Mouse (Mus musculus) left cerebral cortex, adult 18-20 months (tissue): ENCODE data around the gene Itga9. TPM values are rescaled to one million over a fixed set of nuclear protein-coding genes. Genes with fewer than 3 reads are reported as not detected.

Experiments used
- DNase-seq, 2 experiments: peaks; one replicate each; pipeline ENCODE4 v3.0.0; 2021 to 2022; ENCODE audit warnings: low spot score in 2 of 2, mixed read lengths in 1 of 2
- total RNA-seq, 2 experiments: library from RNA; stranded (reverse); gene quantifications; 2 replicates each; pipeline ENCODE4 v1.2.3; 2021

Itga9 gene
- total RNA-seq, 2 experiments from 2014 or later, result 5.6 to 7.5 TPM

- no peak for DNase-seq
Measured at GRCm38 (mm10) chr9:118763646-118764045, 157.2 kb downstream of the Itga9 start.

- no peak for DNase-seq
Measured at GRCm38 (mm10) chr9:118765059-118765458, 158.6 kb downstream of the Itga9 start.

GRCm38 (mm10) chr9:118767008-118767407 lies 160.5 kb downstream of the Itga9 start:
- no peak for DNase-seq

GRCm38 (mm10) chr9:118768596-118768995 lies 162.1 kb downstream of the Itga9 start:
- no peak for DNase-seq

- no peak for DNase-seq
Measured at GRCm38 (mm10) chr9:118770366-118770765, 163.9 kb downstream of the Itga9 start.

GRCm38 (mm10) chr9:118774676-118775075 lies 168.2 kb downstream of the Itga9 start:
- DNase-seq, result no peak

GRCm38 (mm10) chr9:118776880-118777438 lies 170.5 kb downstream of the Itga9 start:
- no peak for DNase-seq

- DNase-seq, result no peak
Measured at GRCm38 (mm10) chr9:118778596-118778995, 172.1 kb downstream of the Itga9 start.

- DNase-seq, result no peak
Measured at GRCm38 (mm10) chr9:118784621-118785020, 178.1 kb downstream of the Itga9 start.

GRCm38 (mm10) chr9:118785816-118786215 lies 179.3 kb downstream of the Itga9 start:
- no peak for DNase-seq

GRCm38 (mm10) chr9:118788869-118789281 lies 182.4 kb downstream of the Itga9 start:
- peak; percentile 63 to 72 for DNase-seq

- DNase-seq, result no peak
Measured at GRCm38 (mm10) chr9:118791231-118791630, 184.7 kb downstream of the Itga9 start.

- no peak for DNase-seq
Measured at GRCm38 (mm10) chr9:118793151-118793785, 186.8 kb downstream of the Itga9 start.

GRCm38 (mm10) chr9:118794668-118795067 lies 188.2 kb downstream of the Itga9 start:
- DNase-seq, result no peak

GRCm38 (mm10) chr9:118795304-118795703 lies 188.8 kb downstream of the Itga9 start:
- DNase-seq, result no peak

- DNase-seq, result no peak
Measured at GRCm38 (mm10) chr9:118799105-118799504, 192.6 kb downstream of the Itga9 start.

- no peak for DNase-seq
Measured at GRCm38 (mm10) chr9:118801176-118801909, 194.9 kb downstream of the Itga9 start.

- no peak for DNase-seq
Measured at GRCm38 (mm10) chr9:118801910-118802287, 195.4 kb downstream of the Itga9 start.

GRCm38 (mm10) chr9:118802380-118802779 lies 195.9 kb downstream of the Itga9 start:
- DNase-seq, result no peak

GRCm38 (mm10) chr9:118805740-118806139 lies 199.2 kb downstream of the Itga9 start:
- DNase-seq, result no peak

- no peak for DNase-seq
Measured at GRCm38 (mm10) chr9:118807669-118808068, 201.2 kb downstream of the Itga9 start.

GRCm38 (mm10) chr9:118812221-118812620 lies 205.7 kb downstream of the Itga9 start:
- no peak for DNase-seq
